Mouse (Mus musculus) heart, adult 2 months (tissue): ENCODE measurements around the gene Atg9a. TPM values are rescaled to one million over a fixed set of nuclear protein-coding genes. Genes with fewer than 3 reads are reported as not detected.

ENCODE experiments used
- DNase-seq, 2 experiments: peaks; one replicate each; pipeline ENCODE4 v3.0.0; 2021
- H3K27ac ChIP-seq: fragments of 200-600 bp; 2 replicates; pipeline ENCODE4 v1.8.1; 2022
- H3K27me3 ChIP-seq: fragments of 200-500 bp; 2 replicates; pipeline ENCODE4 v1.6.1; 2012; ENCODE audit warnings: mild to moderate bottlenecking, low read length, inconsistent platforms, mixed read lengths; ENCODE audit not compliant: control insufficient read depth, insufficient read depth
- H3K36me3 ChIP-seq: fragments of 200-500 bp; 2 replicates; pipeline ENCODE4 v1.6.1; 2012; ENCODE audit warnings: low read length, inconsistent platforms; ENCODE audit not compliant: control insufficient read depth, insufficient read depth
- H3K4me1 ChIP-seq: fragments of 200-500 bp; 2 replicates; pipeline ENCODE4 v1.6.1; 2011; ENCODE audit warnings: low read length; ENCODE audit not compliant: control insufficient read depth, insufficient read depth
- H3K4me3 ChIP-seq: fragments of 200-600 bp; 2 replicates; pipeline ENCODE4 v1.8.1; 2022
- H3K79me2 ChIP-seq: fragments of 200-500 bp; replicated peaks from 2 replicates; pipeline ENCODE4 v1.6.1; 2012; ENCODE audit warnings: mild to moderate bottlenecking, inconsistent platforms, low read length, moderate library complexity, mixed read lengths; ENCODE audit not compliant: control insufficient read depth, insufficient read depth
- H3K9ac ChIP-seq: fragments of 200-500 bp; 2 replicates; pipeline ENCODE4 v1.6.1; 2012; ENCODE audit warnings: low read depth, mild to moderate bottlenecking, control low read depth, inconsistent platforms, low read length, mixed read lengths
- CTCF ChIP-seq: fragments of 200-600 bp; IDR thresholded peaks from 2 replicates; pipeline ENCODE4 v1.8.1; 2022; ENCODE audit warnings: antibody characterized with exemption, mild to moderate bottlenecking, moderate library complexity
- EP300 ChIP-seq: fragments of 200-500 bp; IDR thresholded peaks from 2 replicates; pipeline ENCODE4 v1.6.1; 2011; ENCODE audit warnings: low read depth, low read length, control low read depth; ENCODE audit not compliant: insufficient read depth
- POLR2A ChIP-seq: fragments of 200-500 bp; IDR thresholded peaks from 2 replicates; pipeline ENCODE4 v1.6.1; 2011; ENCODE audit warnings: mild to moderate bottlenecking, low read depth, low read length, control low read depth; ENCODE audit not compliant: insufficient read depth
- WGBS: fragments of 180-500 bp; shearing (Covaris S2); methylation state at CpG from one replicate; pipeline ENCODE4 v1.1.7; 2018; 5-methylcytosine and 5-hydroxymethylcytosine counted together
- intact Hi-C: fragments of 180-260 bp; cut with DNase I; formaldehyde crosslinking; loops from one replicate; pipeline ENCODE4 v1.15.1; 2025
- polyA plus RNA-seq: library from polyadenylated mRNA; depleted of rRNA; stranded (reverse); fragments of >200 nt; gene quantifications from 2 replicates; pipeline ENCODE4 v1.2.3, GENCODE M21; 2012
- total RNA-seq, 2 experiments: library from RNA; stranded (reverse); gene quantifications; 2 replicates each; pipeline ENCODE4 v1.2.3; 2021

Gene Atg9a
- total and polyA plus RNA-seq, 3 experiments, result 63.8 to 93.0 (median 73.5) TPM

DNA sequence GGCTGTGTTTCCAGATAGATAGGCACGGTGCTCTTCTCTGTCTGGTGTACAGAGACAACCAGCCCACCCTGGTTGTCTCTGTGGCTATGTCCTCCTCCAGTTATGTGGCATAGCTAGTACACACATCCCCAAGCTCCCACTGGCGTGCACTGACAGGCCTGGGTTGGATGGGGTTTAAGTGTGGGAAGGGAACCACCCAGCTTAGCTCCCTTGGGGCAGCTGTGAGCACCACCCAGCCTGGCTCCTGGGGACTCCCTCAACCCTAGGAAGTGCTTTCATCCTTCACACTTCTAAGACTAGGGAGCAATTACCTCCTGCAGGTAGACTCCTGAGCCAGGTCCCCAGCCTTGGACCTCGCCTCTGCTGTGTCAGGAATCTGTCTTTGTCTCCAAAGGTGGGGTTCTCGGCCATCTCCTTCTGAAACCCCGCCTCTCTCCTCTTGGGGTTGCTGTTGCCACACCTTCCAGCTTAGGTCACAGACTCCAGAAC lies 39.7 kb upstream of the Atg9a start, which contains the start of gene A630095N17Rik:
Gene A630095N17Rik (minus strand): TSS at position 439 of the 489 bp plus-strand sequence.
- 71% methylated on average over 5 of the region's 5 CpGs for WGBS
- Histone ChIP-seq H3K4me1 (peaks cover 5% of the 10 kb centered on the region), H3K9ac (no peak within 1 kb of the TSS), H3K36me3 (no peaks in the 10 kb centered on the region), H3K27me3 (no peaks in the 10 kb centered on the region), H3K27ac (no peak within 1 kb of the TSS), H3K4me3 (no peak within 1 kb of the TSS), H3K79me2 (no peaks in the 10 kb centered on the region)
- no peak for DNase-seq
- intact Hi-C loops, result no loop called here
- no peak for TF ChIP-seq EP300
- no peak for TF ChIP-seq POLR2A
- TF ChIP-seq CTCF, result no peak

DNA sequence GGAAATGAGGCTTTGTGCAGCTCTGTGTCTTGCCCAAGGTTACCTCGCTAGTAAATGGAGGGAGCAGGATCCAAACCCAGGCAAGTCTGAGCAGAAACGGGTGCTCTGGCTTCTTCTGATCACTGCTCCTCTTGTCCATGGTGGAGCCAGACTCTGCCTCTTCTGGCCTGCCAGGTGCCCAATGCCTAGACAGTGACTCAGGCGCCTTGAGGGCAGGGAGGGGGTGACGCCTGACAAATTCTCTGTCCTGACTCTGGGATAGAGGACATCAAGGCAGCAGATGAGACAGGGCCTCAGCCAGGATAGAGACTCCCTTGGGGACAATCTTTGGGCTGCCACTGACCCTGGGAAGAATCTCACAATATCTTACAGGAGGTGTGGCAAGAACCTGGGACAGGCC lies 39.2 kb upstream of the Atg9a start:
- H3K36me3 ChIP-seq, result no peaks in the 10 kb centered on the region
- DNase-seq, result no peak
- H3K4me3 ChIP-seq, result no peak overlapping the region
- intact Hi-C loops, result no loop called here
- H3K27ac ChIP-seq, result no peak overlapping the region
- 75% methylated on average over 4 of the region's 4 CpGs for WGBS
- no peaks in the 10 kb centered on the region for H3K27me3 ChIP-seq
- peaks cover 5% of the 10 kb centered on the region for H3K4me1 ChIP-seq
- no peaks in the 10 kb centered on the region for H3K79me2 ChIP-seq
- TF ChIP-seq CTCF, result no peak
- TF ChIP-seq POLR2A, result no peak
- no peak for TF ChIP-seq EP300
- no peak overlapping the region for H3K9ac ChIP-seq

DNA sequence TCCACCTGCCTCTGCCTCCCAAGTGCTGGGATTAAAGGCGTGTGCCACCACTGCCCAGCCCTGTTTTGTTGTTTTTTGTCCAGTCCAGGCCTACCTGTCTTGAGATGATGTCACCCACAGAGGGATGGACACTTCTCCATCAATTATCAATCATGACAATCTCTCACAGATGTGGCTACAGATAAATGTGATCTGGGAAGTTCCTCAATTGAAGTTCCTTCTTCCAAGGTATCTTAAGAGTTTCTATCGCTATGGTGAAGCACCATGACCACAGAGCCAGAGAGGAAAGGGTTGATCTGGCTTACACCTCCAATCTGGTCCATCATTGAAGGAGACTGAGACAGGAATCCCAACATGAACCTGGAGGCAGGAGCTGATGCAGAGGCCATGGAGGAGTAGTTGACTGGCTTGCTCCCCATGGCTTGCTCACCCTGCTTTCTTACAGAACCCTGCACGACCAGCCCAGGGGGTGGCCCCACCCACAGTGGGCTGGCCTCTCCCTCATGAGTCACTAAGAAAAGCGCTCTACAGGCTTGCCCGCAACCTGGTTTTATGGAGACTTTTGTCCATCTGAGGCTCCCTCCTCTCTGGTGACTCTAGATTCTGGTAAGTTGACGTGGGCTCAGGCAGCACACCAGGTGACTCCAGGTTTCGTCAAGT lies 38.5 kb upstream of the Atg9a start:
- no peaks in the 10 kb centered on the region for H3K79me2 ChIP-seq
- no peaks in the 10 kb centered on the region for H3K36me3 ChIP-seq
- intact Hi-C loops, result no loop called here
- TF ChIP-seq POLR2A (no peak), EP300 (no peak), CTCF (no peak)
- H3K27me3 ChIP-seq, result no peaks in the 10 kb centered on the region
- H3K27ac ChIP-seq, result no peak overlapping the region
- no peak overlapping the region for H3K9ac ChIP-seq
- H3K4me1 ChIP-seq, result peaks cover 3% of the 10 kb centered on the region
- DNase-seq, result no peak
- no peak overlapping the region for H3K4me3 ChIP-seq
- 67% methylated on average over 7 of the region's 7 CpGs for WGBS

DNA sequence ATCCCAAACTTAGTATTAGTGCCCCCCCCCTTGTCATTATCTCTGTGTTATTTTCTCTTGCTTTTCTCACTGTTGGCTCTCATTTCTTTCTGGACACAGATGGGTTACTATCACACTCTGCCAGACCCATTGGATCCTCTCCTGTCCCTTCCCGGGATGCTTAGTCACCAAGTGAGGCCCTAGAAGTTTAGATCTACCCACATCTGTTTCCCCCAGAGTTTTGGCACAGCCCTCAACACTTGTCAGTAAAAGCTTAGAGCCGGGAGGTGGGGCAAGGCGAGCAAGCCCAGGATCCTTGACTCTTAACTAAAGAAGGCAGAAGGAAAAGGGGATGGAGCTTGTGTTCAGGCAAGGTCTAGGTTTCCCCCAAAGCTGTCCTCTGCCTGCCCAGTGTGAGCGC lies 37.2 kb upstream of the Atg9a start:
- Histone ChIP-seq H3K27me3 (no peaks in the 10 kb centered on the region), H3K36me3 (no peaks in the 10 kb centered on the region), H3K4me3 (no peak overlapping the region), H3K79me2 (no peaks in the 10 kb centered on the region), H3K27ac (no peak overlapping the region), H3K9ac (no peak overlapping the region), H3K4me1 (no peaks in the 10 kb centered on the region)
- TF ChIP-seq EP300 (no peak), POLR2A (no peak), CTCF (no peak)
- 58% methylated on average over 4 of the region's 4 CpGs for WGBS
- intact Hi-C loops, result no loop called here
- DNase-seq, result no peak

DNA sequence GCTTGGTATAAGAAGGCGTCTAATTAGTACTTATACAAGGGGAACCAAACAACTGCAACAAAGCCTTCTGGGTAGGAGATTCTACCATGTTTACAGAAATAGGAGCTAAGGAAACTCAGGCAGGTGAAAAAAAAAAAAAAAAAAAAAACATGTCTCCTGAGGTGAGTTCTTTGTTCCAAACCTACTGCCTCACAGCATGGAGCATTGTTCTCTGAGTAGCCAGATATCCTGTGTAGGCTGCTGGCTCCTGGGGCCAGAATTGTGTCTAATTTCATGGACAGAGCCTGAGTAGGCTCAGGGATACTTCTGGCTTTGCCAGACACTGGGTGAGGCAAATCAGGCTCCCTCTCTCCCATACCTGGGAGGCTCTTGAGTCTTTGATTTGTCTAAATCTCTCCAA lies 35.7 kb upstream of the Atg9a start:
- no peak for DNase-seq
- TF ChIP-seq POLR2A (no peak), EP300 (no peak)
- Histone ChIP-seq H3K27ac (no peak overlapping the region), H3K36me3 (no peaks in the 10 kb centered on the region), H3K79me2 (no peaks in the 10 kb centered on the region), H3K4me3 (no peak overlapping the region), H3K9ac (no peak overlapping the region), H3K4me1 (no peaks in the 10 kb centered on the region), H3K27me3 (no peaks in the 10 kb centered on the region)
- intact Hi-C loops, result no loop called here
- WGBS, result 85% methylated on average over 1 of the region's 1 CpGs

- Histone ChIP-seq H3K4me3 (no peak overlapping the region), H3K79me2 (no peaks in the 10 kb centered on the region), H3K36me3 (no peaks in the 10 kb centered on the region), H3K27ac (no peak overlapping the region), H3K27me3 (no peaks in the 10 kb centered on the region), H3K9ac (no peak overlapping the region), H3K4me1 (no peaks in the 10 kb centered on the region)
- TF ChIP-seq EP300 (no peak), CTCF (no peak), POLR2A (no peak)
- no peak for DNase-seq
- intact Hi-C loops, result no loop called here
- 42% methylated on average over 2 of the region's 2 CpGs for WGBS
These were observed 34.1 kb upstream of the Atg9a start for GRCm38 (mm10) chr1:75226138-75226537.
